Mouse (Mus musculus): ENCODE data around the gene Rnh1. TPM values are rescaled to one million over a fixed set of nuclear protein-coding genes. Genes with fewer than 3 reads are reported as not detected.

The Rnh1 gene
- total and polyA plus RNA-seq, 3 experiments, result 71.4 to 94.5 TPM; not detected in 1

DNA sequence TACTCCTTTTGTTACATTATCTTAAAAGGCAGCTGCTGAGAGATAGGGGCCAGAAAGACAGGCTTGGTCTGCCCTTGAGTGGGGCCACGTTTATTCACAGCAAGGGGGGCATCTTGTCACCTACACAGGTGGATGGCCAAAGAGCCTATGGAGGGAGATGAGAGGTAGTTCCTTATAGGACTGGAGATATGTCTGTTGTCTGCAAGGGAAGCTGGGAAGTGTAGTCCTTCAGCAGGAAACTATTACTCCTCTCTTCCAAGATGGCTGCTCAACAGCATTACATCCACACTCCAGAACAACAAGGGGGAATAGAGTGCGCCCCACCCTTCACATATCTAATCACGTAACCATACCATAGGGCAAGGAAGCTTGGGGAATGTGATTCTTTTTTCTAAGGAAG, 53.2 kb downstream of the Rnh1 start:
- Histone ChIP-seq H3K27me3 (ENCODE audit: control insufficient read depth in 1 of 2, insufficient read depth in 2 of 2, low read length in 2 of 2) (no peaks in the 10 kb centered on the region; a peak in 1 of 4 replicates), H3K4me1 (ENCODE audit: control insufficient read depth in 1 of 2, insufficient read depth in 2 of 2, low read length in 2 of 2) (peaks cover 0 to 13% of the 10 kb centered on the region in 2 experiments; a peak in 2 of 4 replicates), H3K9ac (ENCODE audit: control insufficient read depth, low read depth, low read length, poor library complexity, severe bottlenecking) (no peak overlapping the region), H3K79me2 (ENCODE audit: control insufficient read depth, insufficient read depth, low read length, poor library complexity) (no peaks in the 10 kb centered on the region), H3K27ac (ENCODE audit: control insufficient read depth, low read depth, low read length) (no peak overlapping the region), H3K36me3 (ENCODE audit: control insufficient read depth in 1 of 2, insufficient read depth in 2 of 2, low read length in 2 of 2) (peaks cover 0 to 9% of the 10 kb centered on the region in 2 experiments; a peak in 2 of 4 replicates), H3K9me3 (replicated peaks; ENCODE audit: insufficient read depth, low read length) (no peaks in the 10 kb centered on the region), H3K4me3 (ENCODE audit: control insufficient read depth in 1 of 2, insufficient read depth in 1 of 2, low read depth in 2 of 2, low read length in 2 of 2) (no peak overlapping the region)
- DNase-seq (ENCODE audit: low read depth, low spot score), result no peak
- no peak for TF ChIP-seq MXI1 (IDR thresholded peaks at IDR 0.05; ENCODE audit: low read depth, low read length)
- peak; percentile 84 for TF ChIP-seq HCFC1 (IDR thresholded peaks at IDR 0.05; ENCODE audit: low read depth, low read length)
- no peak for TF ChIP-seq CHD1 (IDR thresholded peaks at IDR 0.05; ENCODE audit: low read depth, low read length)

GRCm38 (mm10) chr7:141117636-141118035, 55.0 kb downstream of the Rnh1 start, which contains the start of gene Ano9:
TSS of gene Ano9 (minus strand) at chr7:141117806.
- Histone ChIP-seq H3K27me3 (ENCODE audit: control insufficient read depth in 1 of 2, insufficient read depth in 2 of 2, low read length in 2 of 2) (peaks cover 2 to 7% of the 10 kb centered on the region in 2 experiments; a peak in 2 of 4 replicates), H3K9ac (ENCODE audit: control insufficient read depth, low read depth, low read length, poor library complexity, severe bottlenecking) (no peak within 1 kb of the TSS), H3K36me3 (ENCODE audit: control insufficient read depth in 1 of 2, insufficient read depth in 2 of 2, low read length in 2 of 2) (peaks cover 0 to 9% of the 10 kb centered on the region in 2 experiments; a peak in 2 of 4 replicates), H3K79me2 (ENCODE audit: control insufficient read depth, insufficient read depth, low read length, poor library complexity) (no peaks in the 10 kb centered on the region), H3K9me3 (replicated peaks; ENCODE audit: insufficient read depth, low read length) (no peaks in the 10 kb centered on the region), H3K27ac (ENCODE audit: control insufficient read depth, low read depth, low read length) (no peak within 1 kb of the TSS), H3K4me1 (ENCODE audit: control insufficient read depth in 1 of 2, insufficient read depth in 2 of 2, low read length in 2 of 2) (peaks cover 0 to 9% of the 10 kb centered on the region in 2 experiments; a peak in 2 of 4 replicates), H3K4me3 (ENCODE audit: control insufficient read depth in 1 of 2, insufficient read depth in 1 of 2, low read depth in 2 of 2, low read length in 2 of 2) (no peak within 1 kb of the TSS)
- no peak for DNase-seq (ENCODE audit: low read depth, low spot score)
- TF ChIP-seq ZKSCAN1 (IDR thresholded peaks at IDR 0.05; ENCODE audit: low read depth, low read length) (no peak), MAX (IDR thresholded peaks at IDR 0.05; ENCODE audit: low read length) (no peak), POLR2AphosphoS5 (IDR thresholded peaks at IDR 0.05; ENCODE audit: borderline replicate concordance, low read depth, low read length) (no peak), MYC (IDR thresholded peaks at IDR 0.05; ENCODE audit: low read depth, low read length) (no peak), UBTF (IDR thresholded peaks at IDR 0.05; ENCODE audit: borderline replicate concordance, insufficient read depth, low read depth, low read length) (no peak), KAT2A (conservative IDR thresholded peaks at IDR 0.05; ENCODE audit: low read depth, low read length) (no peak)

DNA sequence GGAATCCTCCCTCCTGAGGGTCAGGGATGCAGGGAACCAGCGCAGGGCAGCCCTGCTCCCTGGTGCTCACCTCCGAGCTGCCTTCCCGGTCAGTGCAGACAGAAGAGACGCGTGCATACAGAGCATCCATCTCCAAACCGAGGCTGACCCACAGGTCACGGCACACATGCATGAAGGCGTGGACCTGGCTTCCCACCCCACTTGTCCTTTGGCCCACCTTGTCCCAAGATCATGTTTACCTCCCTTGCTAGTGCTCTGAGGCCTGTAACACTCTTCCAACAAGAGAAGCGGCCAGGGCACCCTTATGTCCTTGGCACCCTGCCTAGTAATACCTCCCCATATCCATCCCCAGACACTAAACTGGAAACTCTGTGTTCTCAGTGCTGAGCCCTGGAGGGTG, 56.8 kb downstream of the Rnh1 start:
- Histone ChIP-seq H3K9me3 (replicated peaks; ENCODE audit: insufficient read depth, low read length) (no peaks in the 10 kb centered on the region), H3K79me2 (ENCODE audit: control insufficient read depth, insufficient read depth, low read length, poor library complexity) (no peaks in the 10 kb centered on the region), H3K27me3 (ENCODE audit: control insufficient read depth in 1 of 2, insufficient read depth in 2 of 2, low read length in 2 of 2) (peaks cover 2 to 7% of the 10 kb centered on the region in 2 experiments; a peak in 2 of 4 replicates), H3K36me3 (ENCODE audit: control insufficient read depth in 1 of 2, insufficient read depth in 2 of 2, low read length in 2 of 2) (no peaks in the 10 kb centered on the region), H3K27ac (ENCODE audit: control insufficient read depth, low read depth, low read length) (no peak overlapping the region), H3K4me1 (ENCODE audit: control insufficient read depth in 1 of 2, insufficient read depth in 2 of 2, low read length in 2 of 2) (no peaks in the 10 kb centered on the region; a peak in 1 of 4 replicates), H3K9ac (ENCODE audit: control insufficient read depth, low read depth, low read length, poor library complexity, severe bottlenecking) (no peak overlapping the region), H3K4me3 (ENCODE audit: control insufficient read depth in 1 of 2, insufficient read depth in 1 of 2, low read depth in 2 of 2, low read length in 2 of 2) (no peak overlapping the region)
- no peak for TF ChIP-seq MEF2A (IDR thresholded peaks at IDR 0.05; ENCODE audit: extremely low read depth, insufficient replicate concordance, low read depth, low read length, poor library complexity, severe bottlenecking)
- no peak for TF ChIP-seq MAX (IDR thresholded peaks at IDR 0.05; ENCODE audit: low read length)
- no peak for TF ChIP-seq CTCF (IDR thresholded peaks at IDR 0.05 in 2 of 3, conservative IDR thresholded peaks at IDR 0.05 in 1 of 3; ENCODE audit: control insufficient read depth in 1 of 3, insufficient read depth in 1 of 3, low read depth in 2 of 3, low read length in 3 of 3, poor library complexity in 1 of 3, severe bottlenecking in 1 of 3)
- no peak for TF ChIP-seq POLR2AphosphoS2 (IDR thresholded peaks at IDR 0.05; ENCODE audit: low read length)
- no peak for TF ChIP-seq KAT2A (conservative IDR thresholded peaks at IDR 0.05; ENCODE audit: low read depth, low read length)
- TF ChIP-seq NELFE (IDR thresholded peaks at IDR 0.05; ENCODE audit: low read depth, low read length), result no peak
- TF ChIP-seq ZC3H11A (IDR thresholded peaks at IDR 0.05; ENCODE audit: low read depth, low read length), result no peak
- TF ChIP-seq MAZ (IDR thresholded peaks at IDR 0.05; ENCODE audit: low read depth, low read length), result no peak
- no peak for TF ChIP-seq CHD1 (IDR thresholded peaks at IDR 0.05; ENCODE audit: low read depth, low read length)
- no peak for TF ChIP-seq E2F4 (IDR thresholded peaks at IDR 0.05; ENCODE audit: borderline replicate concordance, low read depth, low read length)
- TF ChIP-seq BHLHE40 (IDR thresholded peaks at IDR 0.05; ENCODE audit: borderline replicate concordance, low read depth, low read length), result no peak
- no peak for TF ChIP-seq JUND (IDR thresholded peaks at IDR 0.05; ENCODE audit: low read depth, low read length)
- TF ChIP-seq HCFC1 (IDR thresholded peaks at IDR 0.05; ENCODE audit: low read depth, low read length), result no peak
- TF ChIP-seq MYB (IDR thresholded peaks at IDR 0.05; ENCODE audit: low read depth, low read length), result no peak
- no peak for TF ChIP-seq CHD2 (IDR thresholded peaks at IDR 0.05; ENCODE audit: low read length)
- TF ChIP-seq MXI1 (IDR thresholded peaks at IDR 0.05; ENCODE audit: low read depth, low read length), result no peak
- no peak for TF ChIP-seq SIN3A (IDR thresholded peaks at IDR 0.05; ENCODE audit: low read length)
- TF ChIP-seq ZMIZ1 (IDR thresholded peaks at IDR 0.05; ENCODE audit: low read depth, low read length), result no peak
- DNase-seq (ENCODE audit: low read depth, low spot score), result no peak

All from MEL (cell line).